Mouse (Mus musculus) cortical plate, adult 2 months (tissue): ENCODE measurements at regions not wholly inside any gene's neighbourhood (a gene's known extent, or its start where the extent isn't known, plus 50 kb on each side); places are given as distances from the start of the nearest gene placed in this dataset.

ENCODE experiments used
- CTCF ChIP-seq: fragments of 200-500 bp; IDR thresholded peaks from 2 replicates; pipeline ENCODE4 v1.5.1; 2011; ENCODE audit warnings: mild to moderate bottlenecking, control low read depth, low read length; ENCODE audit not compliant: insufficient read depth; ENCODE audit errors: extremely low read depth
- POLR2A ChIP-seq: fragments of 200-500 bp; IDR thresholded peaks from 2 replicates; pipeline ENCODE4 v1.6.1; 2011; ENCODE audit warnings: mild to moderate bottlenecking, low read length, control low read depth; ENCODE audit not compliant: insufficient read depth; ENCODE audit errors: extremely low read depth

GRCm38 (mm10) chr7:136219564-136220244, 503.5 kb upstream of the Mki67 start:
- TF ChIP-seq CTCF: no peak
- TF ChIP-seq POLR2A: no peak
